Mouse (Mus musculus) liver, embryonic 16.5 days (tissue): ENCODE results near the gene Srbd1. TPM values are rescaled to one million over a fixed set of nuclear protein-coding genes. Genes with fewer than 3 reads are reported as not detected.

Source experiments
- ATAC-seq: fragments of 200-750 bp; cut with Nextera tagmentation; 2 replicates; pipeline ENCODE4 v1.8.0; 2017; ENCODE audit warnings: low read depth, mild to moderate bottlenecking, moderate number of reproducible peaks, moderate library complexity
- H3K27ac ChIP-seq: fragments of 300-500 bp; sonication (generic); 2 replicates; pipeline ENCODE4 v1.5.1; 2014; ENCODE audit warnings: mild to moderate bottlenecking, low read length
- H3K27me3 ChIP-seq: fragments of 300-500 bp; sonication (generic); 2 replicates; pipeline ENCODE4 v1.6.1; 2014; ENCODE audit warnings: low read depth, low read length, mixed read lengths; ENCODE audit not compliant: control insufficient read depth, insufficient read depth
- H3K36me3 ChIP-seq: fragments of 300-500 bp; sonication (generic); 2 replicates; pipeline ENCODE4 v1.6.1; 2014; ENCODE audit warnings: mild to moderate bottlenecking; ENCODE audit not compliant: control insufficient read depth, insufficient read depth
- H3K4me1 ChIP-seq: fragments of 300-500 bp; sonication (generic); 2 replicates; pipeline ENCODE4 v1.6.1; 2014; ENCODE audit warnings: low read depth, low read length, mixed read lengths; ENCODE audit not compliant: control insufficient read depth
- H3K4me2 ChIP-seq: fragments of 300-500 bp; sonication (generic); 2 replicates; pipeline ENCODE4 v1.6.1; 2014; ENCODE audit warnings: low read depth, low read length, mixed read lengths
- H3K4me3 ChIP-seq: fragments of 300-500 bp; sonication (generic); 2 replicates; pipeline ENCODE4 v1.5.1; 2014; ENCODE audit warnings: low read depth, mild to moderate bottlenecking, low read length
- H3K9ac ChIP-seq: fragments of 300-500 bp; sonication (generic); 2 replicates; pipeline ENCODE4 v1.6.1; 2014; ENCODE audit warnings: low read depth, low read length
- H3K9me3 ChIP-seq: fragments of 300-500 bp; sonication (generic); replicated peaks from 2 replicates; pipeline ENCODE4 v1.6.1; 2016; ENCODE audit warnings: low read length; ENCODE audit not compliant: control insufficient read depth
- WGBS: fragments of 180-500 bp; shearing (Covaris S2); extraction: QIAGEN DNeasy Blood & Tissue Kit; methylation state at CpG from one replicate; pipeline ENCODE4 v1.1.7; 2014; ENCODE audit not compliant: insufficient replicate concordance; 5-methylcytosine and 5-hydroxymethylcytosine counted together
- polyA plus RNA-seq: library from polyadenylated mRNA; unstranded; fragments of >200 nt; fragmentation: Nextera tagmentation; extraction: Ambion mirVana; gene quantifications from 2 replicates; pipeline ENCODE4 v1.2.1, GENCODE M21; 2015

The Srbd1 gene
- polyA plus RNA-seq, 1 experiment from 2014 or later: 8.6 TPM

- peaks cover 10% of the 10 kb centered on the region for H3K36me3 ChIP-seq
- 88% methylated on average over 3 of the region's 3 CpGs for WGBS
Measured at GRCm38 (mm10) chr17:86123146-86123545, 21.8 kb downstream of the Srbd1 start.

GRCm38 (mm10) chr17:86096875-86097274 is 48.1 kb downstream of the Srbd1 start:
- Histone ChIP-seq H3K4me3 (no peak overlapping the region), H3K9me3 (no peaks in the 10 kb centered on the region), H3K36me3 (no peaks in the 10 kb centered on the region; the same call in 1 of the 2 replicates), H3K4me2 (no peak overlapping the region), H3K27me3 (no peaks in the 10 kb centered on the region), H3K27ac (no peak overlapping the region), H3K9ac (no peak overlapping the region), H3K4me1 (peaks cover 4% of the 10 kb centered on the region)
- no peak for ATAC-seq
- 42% methylated on average over 2 of the region's 2 CpGs for WGBS

More at GRCm38 (mm10) chr17:86123146-86123545, 21.8 kb downstream of the Srbd1 start:
- no peaks in the 10 kb centered on the region for H3K4me1 ChIP-seq
- H3K9me3 ChIP-seq: no peaks in the 10 kb centered on the region
- no peak for ATAC-seq
- H3K27me3 ChIP-seq: no peaks in the 10 kb centered on the region
- no peak overlapping the region for H3K9ac ChIP-seq
- H3K4me3 ChIP-seq: no peak overlapping the region
- no peak overlapping the region for H3K27ac ChIP-seq
- no peak overlapping the region for H3K4me2 ChIP-seq

GRCm38 (mm10) chr17:86093124-86093523 is 51.9 kb downstream of the Srbd1 start:
- Histone ChIP-seq H3K9me3 (no peaks in the 10 kb centered on the region), H3K4me3 (no peak overlapping the region), H3K4me1 (peaks cover 4% of the 10 kb centered on the region), H3K4me2 (no peak overlapping the region), H3K9ac (no peak overlapping the region), H3K27ac (no peak overlapping the region), H3K27me3 (no peaks in the 10 kb centered on the region), H3K36me3 (no peaks in the 10 kb centered on the region; the same call in 1 of the 2 replicates)
- 47% methylated on average over 1 of the region's 1 CpGs for whole genome bisulfite sequencing
- ATAC-seq: 0 out of 2 replicates have a peak, but pooled peaks have one; percentile 39

- H3K4me2 ChIP-seq: no peak overlapping the region
- ATAC-seq: no peak
- H3K9me3 ChIP-seq: no peaks in the 10 kb centered on the region
- H3K27ac ChIP-seq: no peak overlapping the region
- H3K27me3 ChIP-seq: no peaks in the 10 kb centered on the region
- H3K4me1 ChIP-seq: peaks cover 4% of the 10 kb centered on the region
- H3K9ac ChIP-seq: no peak overlapping the region
- 74% methylated on average over 1 of the region's 1 CpGs for WGBS
- no peaks in the 10 kb centered on the region; the same call in 1 of the 2 replicates for H3K36me3 ChIP-seq
- H3K4me3 ChIP-seq: no peak overlapping the region
Measured at GRCm38 (mm10) chr17:86091631-86092030, 53.3 kb downstream of the Srbd1 start.

GRCm38 (mm10) chr17:86089893-86090588 is 54.9 kb downstream of the Srbd1 start:
- no peaks in the 10 kb centered on the region; the same call in 1 of the 2 replicates for H3K36me3 ChIP-seq
- WGBS: 79% methylated on average over 9 of the region's 9 CpGs
- no peak for ATAC-seq
- no peak overlapping the region for H3K4me3 ChIP-seq
- peaks cover 4% of the 10 kb centered on the region for H3K4me1 ChIP-seq
- H3K9ac ChIP-seq: no peak overlapping the region
- H3K9me3 ChIP-seq: no peaks in the 10 kb centered on the region
- no peak overlapping the region for H3K27ac ChIP-seq
- H3K27me3 ChIP-seq: no peaks in the 10 kb centered on the region
- no peak overlapping the region for H3K4me2 ChIP-seq

GRCm38 (mm10) chr17:86087922-86088321 is 57.1 kb downstream of the Srbd1 start:
- no peak for ATAC-seq
- WGBS: 58% methylated on average over 9 of the region's 9 CpGs
- H3K36me3 ChIP-seq: no peaks in the 10 kb centered on the region
- no peaks in the 10 kb centered on the region for H3K9me3 ChIP-seq
- no peaks in the 10 kb centered on the region for H3K4me1 ChIP-seq
- H3K27ac ChIP-seq: no peak overlapping the region
- no peak overlapping the region for H3K4me3 ChIP-seq
- no peak overlapping the region for H3K4me2 ChIP-seq
- no peaks in the 10 kb centered on the region for H3K27me3 ChIP-seq
- H3K9ac ChIP-seq: no peak overlapping the region

GRCm38 (mm10) chr17:86086191-86086590 is 58.8 kb downstream of the Srbd1 start:
- Histone ChIP-seq H3K4me1 (no peaks in the 10 kb centered on the region), H3K9me3 (no peaks in the 10 kb centered on the region), H3K4me2 (no peak overlapping the region), H3K27ac (no peak overlapping the region), H3K9ac (no peak overlapping the region), H3K27me3 (no peaks in the 10 kb centered on the region), H3K36me3 (no peaks in the 10 kb centered on the region), H3K4me3 (no peak overlapping the region)
- ATAC-seq: no peak
- WGBS: 59% methylated on average over 4 of the region's 4 CpGs

- ATAC-seq: no peak
- H3K27me3 ChIP-seq: no peaks in the 10 kb centered on the region
Measured at GRCm38 (mm10) chr17:86083207-86083606, 61.8 kb downstream of the Srbd1 start.

GRCm38 (mm10) chr17:86078060-86078459 is 66.9 kb downstream of the Srbd1 start:
- H3K9ac ChIP-seq: no peak overlapping the region
- no peak overlapping the region for H3K4me2 ChIP-seq
- 52% methylated on average over 11 of the region's 11 CpGs for WGBS
- no peaks in the 10 kb centered on the region for H3K36me3 ChIP-seq
- no peak overlapping the region for H3K4me3 ChIP-seq
- H3K27me3 ChIP-seq: no peaks in the 10 kb centered on the region
- no peaks in the 10 kb centered on the region for H3K9me3 ChIP-seq
- no peaks in the 10 kb centered on the region for H3K4me1 ChIP-seq
- H3K27ac ChIP-seq: no peak overlapping the region
- ATAC-seq: no peak

More at GRCm38 (mm10) chr17:86083207-86083606, 61.8 kb downstream of the Srbd1 start:
- no peaks in the 10 kb centered on the region for H3K36me3 ChIP-seq
- H3K4me1 ChIP-seq: no peaks in the 10 kb centered on the region
- H3K27ac ChIP-seq: no peak overlapping the region
- H3K9ac ChIP-seq: no peak overlapping the region
- no peaks in the 10 kb centered on the region for H3K9me3 ChIP-seq
- no peak overlapping the region for H3K4me3 ChIP-seq
- H3K4me2 ChIP-seq: no peak overlapping the region
- WGBS: 74% methylated on average over 7 of the region's 7 CpGs
